Mouse (Mus musculus): ENCODE data around the gene Olfr1444. TPM values are rescaled to one million over a fixed set of nuclear protein-coding genes. Genes with fewer than 3 reads are reported as not detected.

The Olfr1444 gene
- total RNA-seq (2021), result not detected
- long read RNA-seq, experiment 1, result 0 reads
- long read RNA-seq, experiment 2, result 0 reads

DNA sequence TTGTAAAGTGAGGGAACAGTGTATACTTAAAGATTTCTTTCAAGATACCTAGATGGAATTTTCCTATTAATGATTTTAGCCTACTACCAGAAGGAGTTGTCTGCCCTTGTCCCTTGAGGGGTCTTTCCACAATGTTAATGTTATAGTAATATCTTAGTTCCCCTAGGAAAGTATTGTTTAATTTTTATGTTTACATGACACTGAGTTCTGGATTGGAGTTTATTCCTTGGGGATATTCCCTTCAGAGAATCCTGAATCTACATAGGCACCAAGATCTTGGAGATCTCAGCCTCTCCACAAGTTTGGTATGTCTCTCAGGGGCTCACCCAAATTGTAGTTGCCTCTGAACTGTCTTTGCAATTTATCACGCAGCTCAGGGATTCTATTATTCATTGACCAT lies at the start of gene Olfr1444:
Gene Olfr1444 (plus strand): TSS at position 301 of the 400 bp plus-strand sequence.
- intact Hi-C loops (cut with DNase I), result no loop called here
- Histone ChIP-seq H3K27ac (no peak within 1 kb of the TSS), H3K4me3 (no peak within 1 kb of the TSS)
- no peak for TF ChIP-seq CTCF (IDR thresholded peaks at IDR 0.05)
- no peak for DNase-seq

DNA sequence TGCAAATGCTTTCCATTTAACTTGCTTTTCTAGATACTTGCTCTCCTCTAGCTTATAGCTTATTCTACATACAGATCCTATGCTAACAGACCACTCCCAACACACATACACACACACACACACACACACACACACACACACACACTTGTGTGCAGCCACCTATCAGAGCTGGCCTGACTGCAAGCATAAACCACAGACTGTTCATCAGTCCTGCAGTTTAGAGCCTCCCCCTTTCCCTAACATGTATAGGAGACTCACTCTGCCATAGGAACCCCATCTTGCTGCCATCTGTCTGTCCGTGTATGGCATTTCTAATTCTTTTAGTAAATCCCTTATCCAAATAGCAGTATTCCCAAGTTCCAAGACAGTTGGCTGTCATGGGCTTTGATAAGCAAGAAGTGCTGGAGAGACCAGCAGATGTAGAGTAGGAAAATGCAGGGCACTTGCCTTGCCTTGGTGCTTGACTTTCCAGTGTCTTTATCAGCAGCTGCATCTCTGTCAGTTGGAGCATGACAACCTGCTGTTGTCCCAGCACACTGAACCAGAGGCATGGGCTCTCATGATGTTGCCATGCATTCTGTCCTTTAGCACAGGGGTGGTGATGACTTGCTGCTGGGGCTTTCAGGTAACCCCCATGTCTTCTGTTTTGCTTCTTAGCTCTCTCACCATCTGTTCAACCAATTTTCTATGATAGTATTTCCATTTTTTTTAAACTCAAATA lies 44.3 kb upstream of the Olfr1444 start:
- DNase-seq, result no peak

DNA sequence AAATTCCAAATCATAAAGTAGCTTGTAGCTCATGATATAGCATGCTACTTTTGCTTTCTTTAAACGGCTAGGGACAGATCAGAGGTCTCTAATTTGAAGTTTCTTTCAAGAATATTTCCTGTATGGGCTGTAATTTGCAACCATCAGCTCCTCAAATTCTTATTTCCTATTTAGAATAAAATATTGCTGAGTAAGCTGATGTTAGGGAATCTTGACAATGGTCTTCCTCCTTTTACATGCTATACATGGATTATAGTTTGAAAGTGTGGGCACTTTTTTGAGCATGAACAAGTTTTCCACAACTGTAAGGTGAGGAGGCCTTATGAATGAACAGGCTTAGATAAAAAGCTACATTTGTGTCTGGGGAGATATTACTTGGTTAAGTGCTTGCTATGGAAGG lies 43.2 kb upstream of the Olfr1444 start:
- intact Hi-C loops (cut with DNase I), result no loop called here
- no peak for DNase-seq
- Histone ChIP-seq H3K4me3 (no peak overlapping the region), H3K27ac (no peak overlapping the region)
- TF ChIP-seq CTCF (IDR thresholded peaks at IDR 0.05), result no peak

More for the DNA sequence above, 44.3 kb upstream of the Olfr1444 start:
- intact Hi-C loops (cut with DNase I), result no loop called here
- Histone ChIP-seq H3K27ac (no peak overlapping the region), H3K4me3 (no peak overlapping the region)
- TF ChIP-seq CTCF (IDR thresholded peaks at IDR 0.05), result no peak

DNA sequence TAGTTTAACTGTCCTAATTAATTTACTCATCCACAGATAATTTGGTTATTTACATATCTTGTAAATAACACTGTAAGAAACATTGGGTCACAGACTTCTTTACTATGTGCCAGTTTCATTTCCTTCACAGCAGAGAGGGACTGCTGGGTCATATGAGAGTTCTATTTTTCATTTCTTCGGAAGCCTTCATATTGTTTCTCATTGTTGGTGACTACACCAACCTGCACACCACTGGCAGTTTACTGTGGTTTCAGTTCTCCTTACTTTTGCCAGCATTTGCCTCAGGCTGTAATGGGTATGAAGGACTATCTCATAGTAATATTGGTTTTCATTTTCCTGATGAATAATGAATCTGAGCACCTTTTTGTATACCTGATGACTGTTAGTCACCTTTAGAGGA lies 38.6 kb upstream of the Olfr1444 start:
- H3K27ac ChIP-seq, result no peak overlapping the region
- intact Hi-C loops (cut with DNase I), result loop anchor here (5.0 kb wide), 1 partner anchor 56 kb away; no protein-coding TSS in a partner anchor
- no peak for DNase-seq
- H3K4me3 ChIP-seq, result no peak overlapping the region
- TF ChIP-seq CTCF (IDR thresholded peaks at IDR 0.05), result no peak

DNA sequence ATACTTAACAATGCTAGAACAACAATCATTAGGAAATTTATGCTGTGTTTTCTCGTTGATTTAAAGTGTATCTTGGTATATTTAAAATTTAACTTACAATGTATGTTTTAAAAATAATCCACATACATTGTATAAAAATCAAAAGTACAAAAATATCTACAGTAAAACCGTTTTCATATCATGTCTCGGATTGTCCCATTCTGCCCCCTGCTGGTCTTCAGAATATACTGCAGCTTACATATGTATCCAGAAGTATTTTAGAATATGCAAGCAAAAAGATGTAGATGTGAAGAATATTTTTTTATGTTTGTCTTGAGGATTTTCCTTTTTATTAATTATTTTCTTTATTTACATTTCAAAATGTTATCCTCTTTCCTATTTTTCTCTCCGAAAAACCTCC lies 36.7 kb upstream of the Olfr1444 start:
- peak; percentile 89 for TF ChIP-seq CTCF (IDR thresholded peaks at IDR 0.05)
- no peak overlapping the region for H3K27ac ChIP-seq
- intact Hi-C loops (cut with DNase I), result loop anchor here (1.0 kb wide), 1 partner anchor 302 kb away; no protein-coding TSS in a partner anchor
- no peak overlapping the region for H3K4me3 ChIP-seq
- no peak for DNase-seq

DNA sequence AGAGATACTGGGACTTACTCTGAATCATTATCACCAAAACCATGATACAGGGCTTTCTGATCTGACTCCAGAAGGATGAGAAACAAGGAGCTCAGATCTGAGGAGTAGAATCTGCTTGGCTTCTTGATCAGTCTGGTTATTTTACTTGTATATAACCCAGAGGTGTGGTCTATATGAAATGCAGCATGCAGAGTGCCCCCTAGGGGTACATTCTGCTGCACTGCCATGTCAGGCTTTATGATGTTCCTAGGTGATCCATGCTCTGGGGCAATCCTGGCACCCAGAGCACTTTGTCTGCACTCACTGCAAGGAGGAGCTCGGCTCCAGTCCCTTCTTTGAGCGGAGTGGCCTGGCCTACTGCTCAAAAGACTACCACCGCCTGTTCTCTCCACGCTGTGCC lies 32.5 kb upstream of the Olfr1444 start:
- no peak for DNase-seq
- H3K4me3 ChIP-seq, result no peak overlapping the region
- peak; percentile 21; the same call in 1 of the 2 replicates for TF ChIP-seq CTCF (IDR thresholded peaks at IDR 0.05)
- no peak overlapping the region for H3K27ac ChIP-seq
- intact Hi-C loops (cut with DNase I), result no loop called here

DNA sequence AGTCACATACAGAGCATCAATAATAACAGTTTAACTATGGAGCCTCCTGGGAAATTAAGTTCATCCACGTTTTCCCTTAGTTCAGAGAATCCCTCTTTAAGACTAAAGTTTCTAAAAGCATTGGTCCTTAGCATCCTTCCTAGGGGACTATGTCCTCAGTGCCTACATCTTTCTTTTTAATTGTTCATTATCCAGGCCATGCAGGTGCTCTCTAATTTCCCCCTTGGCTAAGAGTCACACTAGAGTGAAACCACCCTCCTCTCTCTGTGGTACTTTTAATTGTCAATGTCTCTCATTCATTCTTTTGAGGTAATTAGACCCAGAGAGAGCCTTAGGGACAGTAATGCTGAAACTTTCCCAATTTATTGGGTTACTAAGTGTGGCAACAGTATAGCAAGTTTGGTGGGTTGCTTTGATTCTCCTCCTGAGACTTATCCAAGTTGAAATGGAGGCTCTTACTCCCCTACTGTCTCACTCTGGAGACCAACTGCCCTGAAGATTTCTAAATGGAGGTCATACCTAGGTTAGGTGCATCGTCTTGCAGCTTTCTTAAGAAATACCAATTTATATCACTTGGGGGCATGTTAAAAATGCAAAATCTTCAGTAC lies 26.2 kb upstream of the Olfr1444 start:
- Histone ChIP-seq H3K4me3 (no peak overlapping the region), H3K27ac (no peak overlapping the region)
- intact Hi-C loops (cut with DNase I), result no loop called here
- DNase-seq, result no peak
- no peak for TF ChIP-seq CTCF (IDR thresholded peaks at IDR 0.05)

DNA sequence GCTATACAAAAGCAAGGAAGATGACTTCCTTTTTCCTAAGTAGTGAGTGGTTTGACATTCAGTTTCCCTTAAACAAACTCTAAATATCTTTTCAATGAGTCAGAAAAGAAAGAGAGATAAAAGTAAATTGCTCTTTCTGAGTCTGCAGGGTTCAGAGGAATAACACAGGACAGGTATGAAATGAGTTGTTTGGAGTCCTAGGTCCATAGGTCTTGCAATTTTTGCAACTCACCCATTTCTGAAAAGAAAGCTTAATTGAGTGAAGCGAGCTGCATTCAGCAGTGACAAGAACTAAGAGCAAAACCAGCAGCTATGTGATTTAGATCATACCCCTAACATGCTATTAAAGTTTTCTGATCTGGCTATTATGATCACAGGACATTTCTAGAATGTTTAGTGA lies 25.5 kb upstream of the Olfr1444 start:
- intact Hi-C loops (cut with DNase I), result no loop called here
- H3K27ac ChIP-seq, result no peak overlapping the region
- no peak overlapping the region for H3K4me3 ChIP-seq
- DNase-seq, result no peak
- TF ChIP-seq CTCF (IDR thresholded peaks at IDR 0.05), result no peak

DNA sequence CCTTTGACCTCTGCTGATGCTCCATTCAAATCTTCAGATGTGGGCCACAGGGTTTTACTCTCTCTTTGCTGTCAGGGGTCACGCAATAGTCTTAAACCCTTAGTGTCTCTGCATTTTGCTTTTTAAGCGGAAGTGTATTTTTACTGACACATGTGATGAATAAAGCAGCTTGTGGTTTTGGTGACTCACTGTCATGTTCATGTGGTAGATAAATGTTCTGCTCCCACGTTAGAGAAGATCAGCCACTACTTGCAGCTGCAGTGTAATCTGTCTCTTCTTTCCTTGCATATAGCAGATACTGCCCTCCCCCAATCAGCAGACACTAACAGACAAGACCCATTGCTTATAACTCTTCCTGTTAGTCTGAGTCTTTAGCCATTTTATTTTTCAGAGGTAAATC lies 23.5 kb upstream of the Olfr1444 start:
- H3K4me3 ChIP-seq, result no peak overlapping the region
- DNase-seq, result no peak
- no peak for TF ChIP-seq CTCF (IDR thresholded peaks at IDR 0.05)
- intact Hi-C loops (cut with DNase I), result no loop called here
- H3K27ac ChIP-seq, result no peak overlapping the region

DNA sequence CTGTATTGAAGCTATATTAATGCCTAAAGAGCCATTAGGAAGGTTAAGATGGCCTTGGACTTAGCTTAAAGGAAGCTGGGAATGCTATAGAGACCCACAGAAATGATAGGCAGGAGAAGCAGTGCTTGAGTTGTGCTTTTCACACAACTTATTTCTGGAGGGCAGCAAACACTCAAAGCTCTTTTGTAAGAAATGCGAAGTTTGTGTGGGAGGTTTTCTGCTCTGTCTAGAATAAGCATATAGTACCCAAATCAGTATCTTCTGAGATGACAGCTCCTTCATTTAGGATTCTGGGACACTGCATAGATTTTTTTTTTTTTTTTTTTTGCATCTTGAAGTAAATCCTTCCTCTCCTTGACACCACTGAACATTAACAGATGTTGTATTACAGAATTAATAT lies 18.6 kb upstream of the Olfr1444 start:
- DNase-seq, result no peak
- H3K27ac ChIP-seq, result no peak overlapping the region
- H3K4me3 ChIP-seq, result no peak overlapping the region
- intact Hi-C loops (cut with DNase I), result no loop called here
- no peak for TF ChIP-seq CTCF (IDR thresholded peaks at IDR 0.05)

DNA sequence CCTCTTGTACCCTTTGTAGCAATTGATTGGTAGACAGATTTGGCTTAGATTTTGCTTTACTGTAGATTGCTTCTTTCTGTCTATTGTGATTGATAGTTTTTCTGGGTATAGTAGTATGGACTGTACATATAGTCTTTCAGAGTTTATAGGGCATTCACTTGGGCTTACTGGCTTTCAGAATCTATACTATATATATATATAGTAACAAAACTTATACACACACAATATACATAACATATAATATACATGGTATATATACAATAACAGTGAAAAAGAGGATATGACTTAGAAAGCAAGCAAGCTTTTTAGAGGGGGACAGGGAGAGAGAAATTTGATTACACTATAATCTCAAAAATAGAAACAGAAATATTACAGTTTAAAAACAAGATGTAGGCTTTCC lies 10.7 kb upstream of the Olfr1444 start, which contains the start of gene Gm5244:
Gene Gm5244 (plus strand): TSS at position 301 of the 400 bp plus-strand sequence.
- no peak within 1 kb of the TSS for H3K27ac ChIP-seq
- TF ChIP-seq CTCF (IDR thresholded peaks at IDR 0.05), result no peak
- intact Hi-C loops (cut with DNase I), result no loop called here
- DNase-seq, result no peak
- no peak within 1 kb of the TSS for H3K4me3 ChIP-seq

DNA sequence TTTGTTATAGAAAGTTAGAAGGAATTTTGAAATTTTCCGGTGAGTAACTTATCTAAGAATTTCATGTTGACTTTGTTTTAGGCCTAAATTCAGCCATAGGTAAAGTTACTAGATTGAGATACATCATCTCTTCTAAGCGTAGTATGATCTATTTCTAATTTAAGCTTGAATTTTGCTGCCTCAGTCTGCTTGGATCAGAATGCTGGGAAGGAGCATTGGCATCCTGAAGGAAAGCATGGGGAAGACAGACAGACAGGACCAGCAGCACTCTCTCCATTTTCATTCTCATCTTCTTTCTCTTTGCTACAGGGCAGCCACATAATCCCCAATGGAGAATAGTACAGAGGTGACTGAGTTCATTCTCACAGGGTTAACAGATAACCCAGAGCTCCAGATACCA lies 26.5 kb downstream of the Olfr1444 start, which contains the start of gene Olfr1445:
Gene Olfr1445 (plus strand): TSS at position 301 of the 400 bp plus-strand sequence.
- Histone ChIP-seq H3K27ac (no peak within 1 kb of the TSS), H3K4me3 (no peak within 1 kb of the TSS)
- intact Hi-C loops (cut with DNase I), result no loop called here
- no peak for DNase-seq
- no peak for TF ChIP-seq CTCF (IDR thresholded peaks at IDR 0.05)

DNA sequence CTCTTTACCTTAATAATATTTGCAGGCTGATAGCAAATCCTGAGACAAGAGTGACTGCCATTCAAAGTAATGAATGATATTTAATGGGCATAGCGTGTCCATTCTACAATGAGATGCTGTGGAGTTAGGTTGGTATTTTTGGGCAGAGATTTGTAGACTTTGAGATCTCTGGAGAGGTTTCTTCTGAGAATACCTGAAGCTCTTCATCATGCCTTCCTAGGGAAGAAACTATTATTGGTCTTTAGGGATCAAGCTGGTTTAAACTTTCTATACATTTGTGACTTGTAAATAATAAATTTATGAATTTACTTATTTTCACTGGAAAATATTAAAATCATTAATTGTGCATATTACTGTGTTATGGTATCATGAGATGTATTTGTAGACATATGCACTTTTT lies 36.3 kb downstream of the Olfr1444 start, which contains the start of gene Olfr1446:
Gene Olfr1446 (minus strand): TSS at position 101 of the 400 bp plus-strand sequence.
- H3K27ac ChIP-seq, result no peak within 1 kb of the TSS
- intact Hi-C loops (cut with DNase I), result no loop called here
- no peak for TF ChIP-seq CTCF (IDR thresholded peaks at IDR 0.05)
- no peak for DNase-seq
- H3K4me3 ChIP-seq, result no peak within 1 kb of the TSS
